Mouse (Mus musculus): ENCODE data around the gene Ermap. TPM values are rescaled to one million over a fixed set of nuclear protein-coding genes. Genes with fewer than 3 reads are reported as not detected.

Ermap gene
- 1.3 and 3.4 TPM in 2 replicates for polyA plus RNA-seq (2015; fragmentation: Nextera tagmentation; extraction: Ambion mirVana)

DNA sequence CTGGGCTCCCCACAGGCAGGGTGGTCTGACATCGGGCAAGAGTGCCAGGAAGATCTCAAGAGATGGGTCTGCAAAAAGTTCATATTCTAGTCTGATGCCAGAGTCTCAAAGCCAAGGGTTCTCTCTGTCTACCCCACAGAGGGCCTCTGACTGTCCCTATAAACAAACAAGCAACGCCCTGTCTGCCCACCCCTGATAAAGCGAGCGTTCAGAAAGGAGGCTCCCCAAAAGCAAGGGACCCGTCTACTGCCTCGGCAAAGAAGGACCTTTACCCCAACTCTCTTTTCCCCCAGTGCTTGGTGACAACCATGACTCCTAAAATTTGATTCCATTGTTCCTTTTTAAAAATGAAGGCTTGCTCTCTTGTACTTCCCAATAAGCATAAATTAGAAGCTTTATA is at the start of gene Ermap:
Gene Ermap, minus strand, starts transcription at position 148 of the 400 bp plus-strand sequence.
- H3K9ac ChIP-seq = no peak within 1 kb of the TSS
- no peak within 1 kb of the TSS for H3K27ac ChIP-seq
- H3K36me3 ChIP-seq = no peaks in the 10 kb centered on the region
- no peak within 1 kb of the TSS for H3K4me2 ChIP-seq
- H3K4me1 ChIP-seq = no peaks in the 10 kb centered on the region
- H3K27me3 ChIP-seq = no peaks in the 10 kb centered on the region
- no peak within 1 kb of the TSS for H3K4me3 ChIP-seq
- no peaks in the 10 kb centered on the region for H3K9me3 ChIP-seq
- no peak for ATAC-seq (ENCODE audit: insufficient number of reproducible peaks, low FRiP score, low TSS enrichment, low read depth)
- WGBS = 76% methylated on average over 6 of the region's 6 CpGs

DNA sequence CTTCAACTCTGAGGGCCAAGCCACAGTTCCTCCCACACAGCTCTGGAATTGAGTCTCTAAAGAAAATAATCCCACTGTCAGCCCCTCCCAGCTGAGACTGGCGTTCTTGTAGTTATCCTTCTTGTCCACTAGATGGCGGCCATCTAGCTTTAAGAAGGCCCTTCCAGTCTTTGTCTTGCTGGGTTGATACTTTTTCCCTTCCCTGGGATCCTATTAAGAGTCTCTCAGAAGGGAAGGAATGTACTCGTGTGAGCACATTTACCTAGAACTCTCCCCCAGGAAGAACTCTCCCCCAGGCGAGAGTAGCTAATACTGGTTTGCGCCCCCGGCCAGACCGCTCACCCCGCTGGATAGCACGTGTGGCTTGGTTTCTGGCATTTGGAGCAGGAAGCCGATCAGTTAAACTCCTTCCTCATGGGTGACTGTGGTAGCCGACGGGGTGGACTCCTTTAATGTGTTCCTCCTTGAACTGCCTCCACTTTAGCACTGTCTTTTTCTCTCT is 49.4 kb upstream of the Ermap start:
- 0 out of 2 replicates have a peak, but pooled peaks have one; percentile 42 for ATAC-seq (ENCODE audit: insufficient number of reproducible peaks, low FRiP score, low TSS enrichment, low read depth)
- H3K27ac ChIP-seq = 0 out of 2 replicates have a peak overlapping the region, but pooled peaks have one; percentile 48
- no peak overlapping the region for H3K9ac ChIP-seq
- 35% methylated on average over 12 of the region's 12 CpGs for WGBS
- no peak overlapping the region for H3K4me3 ChIP-seq
- no peaks in the 10 kb centered on the region for H3K27me3 ChIP-seq
- H3K4me1 ChIP-seq = peaks cover 14% of the 10 kb centered on the region; the same call in 1 of the 2 replicates
- peaks cover 72% of the 10 kb centered on the region for H3K36me3 ChIP-seq
- H3K4me2 ChIP-seq = no peak overlapping the region
- no peaks in the 10 kb centered on the region for H3K9me3 ChIP-seq

DNA sequence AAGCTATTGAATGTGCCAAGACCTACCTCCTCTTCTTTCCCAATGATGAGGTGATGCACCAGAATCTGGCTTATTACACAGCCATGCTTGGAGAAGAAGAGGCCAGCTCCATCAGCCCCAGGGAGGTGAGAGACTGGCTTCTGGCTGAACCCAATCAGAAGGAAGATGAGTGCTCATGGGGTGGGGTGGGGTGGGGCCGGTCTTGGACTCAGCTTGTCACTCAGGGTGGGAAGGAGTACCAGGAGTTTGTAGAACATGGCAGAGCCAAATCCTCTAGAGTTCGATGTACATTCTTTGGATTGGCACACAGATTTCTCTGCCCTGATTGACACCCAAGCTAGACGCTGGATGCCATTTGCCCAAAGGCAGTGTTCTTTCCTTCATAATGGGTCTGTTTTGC is 48.9 kb upstream of the Ermap start:
- Histone ChIP-seq H3K27me3 (no peaks in the 10 kb centered on the region), H3K9ac (no peak overlapping the region), H3K9me3 (no peaks in the 10 kb centered on the region), H3K4me3 (no peak overlapping the region), H3K36me3 (peaks cover 69% of the 10 kb centered on the region), H3K27ac (no peak overlapping the region), H3K4me2 (no peak overlapping the region), H3K4me1 (peaks cover 17% of the 10 kb centered on the region; the same call in 1 of the 2 replicates)
- 72% methylated on average over 3 of the region's 3 CpGs for WGBS
- ATAC-seq (ENCODE audit: insufficient number of reproducible peaks, low FRiP score, low TSS enrichment, low read depth) = no peak

DNA sequence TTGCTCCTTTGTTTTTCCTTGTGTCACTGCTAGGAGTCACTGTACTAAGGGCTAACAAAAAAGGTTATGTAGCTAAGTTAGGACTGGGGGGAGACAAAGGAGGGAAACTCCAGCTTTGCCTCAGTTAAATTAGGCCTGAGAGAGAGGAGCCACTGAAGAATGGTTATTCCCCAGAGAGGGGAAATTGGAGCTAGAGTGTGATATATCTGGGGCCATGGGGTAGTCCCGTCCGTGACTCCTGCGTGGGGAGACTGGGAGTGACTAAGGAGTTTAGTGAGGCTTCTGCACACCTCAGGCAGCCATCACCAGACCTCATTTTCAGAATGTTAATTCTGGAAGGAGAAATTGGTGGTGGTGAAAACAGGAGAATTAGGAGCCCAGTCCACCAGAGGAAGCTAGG is 44.5 kb upstream of the Ermap start:
- Histone ChIP-seq H3K4me2 (peak overlapping the region; percentile 70), H3K9me3 (no peaks in the 10 kb centered on the region), H3K4me1 (peaks cover 21% of the 10 kb centered on the region), H3K27me3 (no peaks in the 10 kb centered on the region), H3K27ac (peak overlapping the region; percentile 87), H3K36me3 (peaks cover 31% of the 10 kb centered on the region), H3K9ac (peak overlapping the region; percentile 28; the same call in 1 of the 2 replicates), H3K4me3 (peak overlapping the region; percentile 94)
- ATAC-seq (ENCODE audit: insufficient number of reproducible peaks, low FRiP score, low TSS enrichment, low read depth) = no peak
- WGBS = 71% methylated on average over 3 of the region's 3 CpGs

DNA sequence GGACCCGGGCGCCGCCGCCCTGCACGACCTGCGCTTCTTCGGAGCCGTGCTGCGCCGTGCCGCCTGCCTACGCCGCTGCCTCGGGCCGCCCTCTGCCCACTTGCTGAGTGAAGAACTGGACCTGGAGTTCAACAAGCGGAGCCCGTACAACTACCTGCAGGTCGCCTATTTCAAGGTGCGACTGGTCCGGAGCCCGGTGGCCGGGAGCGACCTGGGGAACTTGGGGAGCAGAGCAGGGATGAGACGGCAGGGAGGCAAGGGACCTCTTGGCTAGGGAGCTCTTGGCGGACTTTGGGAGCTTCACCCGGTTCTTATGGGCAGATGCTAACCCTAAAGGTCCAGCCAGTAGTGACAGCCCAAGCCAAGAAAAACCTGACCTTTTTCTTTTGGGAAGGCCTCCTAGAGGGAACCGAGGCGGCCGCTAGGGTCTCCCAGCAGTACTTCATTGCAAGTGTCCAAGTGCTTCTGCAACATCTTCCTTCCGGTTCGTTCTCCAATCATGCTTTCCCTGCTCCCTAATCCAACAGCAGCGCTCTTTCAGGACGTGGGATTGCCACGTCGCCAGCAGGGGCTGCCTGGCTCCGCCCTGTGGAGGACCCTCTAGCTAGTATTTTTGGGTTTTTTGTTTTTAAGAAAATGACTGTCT is 43.6 kb upstream of the Ermap start:
- Histone ChIP-seq H3K4me1 (peaks cover 16% of the 10 kb centered on the region), H3K36me3 (peaks cover 26% of the 10 kb centered on the region), H3K9me3 (no peaks in the 10 kb centered on the region), H3K4me3 (peak overlapping the region; percentile 94), H3K4me2 (peak overlapping the region; percentile 70), H3K27ac (peak overlapping the region; percentile 87), H3K27me3 (no peaks in the 10 kb centered on the region), H3K9ac (peak overlapping the region; percentile 74)
- under 1% methylated on average over 36 of the region's 36 CpGs for WGBS
- peak; percentile 21; the same call in 1 of the 2 replicates for ATAC-seq (ENCODE audit: insufficient number of reproducible peaks, low FRiP score, low TSS enrichment, low read depth)

DNA sequence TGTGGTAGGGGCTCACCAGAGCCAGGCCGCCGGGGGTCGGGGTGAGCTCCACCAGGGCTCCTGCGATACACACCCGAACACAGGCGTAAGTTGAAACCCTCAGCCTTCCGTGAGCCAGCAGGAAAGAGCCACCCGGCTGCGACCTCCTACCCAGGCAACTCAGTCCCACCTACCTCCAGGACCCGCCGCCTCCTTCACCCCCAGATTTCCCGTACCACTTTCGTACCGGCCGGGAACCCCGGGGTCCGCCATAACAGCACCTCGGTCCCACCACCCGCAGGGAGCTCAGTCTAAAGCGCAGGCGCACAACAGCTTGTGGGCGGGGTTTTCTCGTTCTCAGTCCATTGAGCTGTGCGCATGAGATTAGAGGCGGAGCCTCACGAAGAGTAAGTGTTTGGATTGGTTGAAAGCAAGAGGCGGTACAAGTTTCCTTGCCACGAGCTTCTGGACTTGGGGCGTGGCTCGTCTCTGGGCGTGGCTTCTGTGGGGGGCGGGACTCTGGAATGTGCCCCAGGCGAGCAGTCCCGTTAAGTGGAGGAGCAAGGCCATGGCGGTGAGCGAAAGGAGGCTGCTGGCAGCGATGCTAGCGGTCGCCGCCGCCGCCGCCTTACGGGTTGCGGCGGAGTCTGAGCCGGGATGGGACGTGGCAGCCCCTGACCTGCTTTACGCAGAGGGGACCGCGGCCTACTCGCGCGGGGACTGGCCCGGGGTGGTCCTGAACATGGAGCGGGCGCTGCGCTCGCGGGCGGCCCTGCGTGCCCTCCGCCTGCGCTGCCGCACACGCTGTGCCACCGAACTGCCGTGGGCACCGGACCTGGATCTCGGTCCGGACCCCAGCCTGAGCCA is 42.8 kb upstream of the Ermap start, which contains the start of the genes AU022252 and P3h1:
Gene AU022252, minus strand, starts transcription at position 303 of the 846 bp plus-strand sequence.
Gene P3h1, plus strand, starts transcription at position 506 of the 846 bp plus-strand sequence.
- ATAC-seq (ENCODE audit: insufficient number of reproducible peaks, low FRiP score, low TSS enrichment, low read depth) = peak; percentile 97
- WGBS = under 1% methylated on average over 71 of the region's 71 CpGs
- peak within 1 kb of the TSS; percentile 87 for H3K27ac ChIP-seq
- peak within 1 kb of the TSS; percentile 74 for H3K9ac ChIP-seq
- H3K4me2 ChIP-seq = peak within 1 kb of the TSS; percentile 70
- no peaks in the 10 kb centered on the region for H3K9me3 ChIP-seq
- no peaks in the 10 kb centered on the region for H3K27me3 ChIP-seq
- peaks cover 16% of the 10 kb centered on the region for H3K4me1 ChIP-seq
- peaks cover 26% of the 10 kb centered on the region for H3K36me3 ChIP-seq
- peak within 1 kb of the TSS; percentile 94 for H3K4me3 ChIP-seq

DNA sequence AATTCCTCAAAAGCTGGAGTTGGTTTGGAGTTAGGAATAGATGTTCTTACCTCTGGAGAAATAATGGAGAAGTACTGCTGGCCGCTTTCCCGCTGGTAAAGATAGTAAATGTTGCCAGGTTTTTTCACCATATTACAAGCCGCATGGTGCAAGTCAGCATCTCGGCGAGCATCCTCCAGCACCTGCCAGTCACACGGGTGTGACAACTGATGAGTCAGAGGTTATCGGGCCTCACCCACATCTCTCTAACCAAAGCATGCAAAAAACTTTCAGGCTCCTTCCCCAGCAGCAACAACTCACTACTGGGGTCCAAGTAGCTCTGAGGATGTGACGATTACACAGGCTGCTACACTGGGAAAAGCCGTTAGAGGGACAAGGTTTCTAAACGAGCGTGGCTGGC is 36.9 kb upstream of the Ermap start:
- Histone ChIP-seq H3K27me3 (no peaks in the 10 kb centered on the region), H3K4me2 (no peak overlapping the region), H3K27ac (no peak overlapping the region), H3K9ac (no peak overlapping the region), H3K36me3 (peaks cover 55% of the 10 kb centered on the region), H3K4me1 (peaks cover 5% of the 10 kb centered on the region), H3K4me3 (no peak overlapping the region), H3K9me3 (no peaks in the 10 kb centered on the region)
- no peak for ATAC-seq (ENCODE audit: insufficient number of reproducible peaks, low FRiP score, low TSS enrichment, low read depth)
- 87% methylated on average over 11 of the region's 11 CpGs for WGBS

DNA sequence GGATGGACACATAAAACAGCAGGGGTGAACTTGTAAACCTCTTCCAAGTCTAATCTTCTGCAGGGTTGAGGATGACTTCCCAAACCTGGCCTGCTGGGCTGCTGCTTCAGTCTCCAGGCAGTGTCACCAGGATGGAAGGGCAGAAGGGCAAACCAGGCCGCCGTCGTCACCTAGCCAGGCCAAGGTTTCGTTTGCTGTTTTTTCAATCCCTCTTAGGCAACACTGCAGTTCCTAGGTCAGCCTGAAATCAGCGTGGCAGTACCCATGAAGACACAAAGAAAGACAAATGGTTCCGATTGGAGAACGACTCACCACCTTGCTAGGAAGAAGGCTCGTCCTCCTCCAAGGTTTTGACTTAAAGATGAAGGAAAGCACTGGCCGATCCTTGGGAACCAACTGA is 35.9 kb upstream of the Ermap start:
- Histone ChIP-seq H3K9ac (no peak overlapping the region), H3K9me3 (no peaks in the 10 kb centered on the region), H3K27ac (no peak overlapping the region), H3K4me3 (no peak overlapping the region), H3K4me2 (no peak overlapping the region), H3K36me3 (peaks cover 55% of the 10 kb centered on the region), H3K4me1 (no peaks in the 10 kb centered on the region), H3K27me3 (no peaks in the 10 kb centered on the region)
- ATAC-seq (ENCODE audit: insufficient number of reproducible peaks, low FRiP score, low TSS enrichment, low read depth) = no peak
- WGBS = 87% methylated on average over 9 of the region's 9 CpGs

DNA sequence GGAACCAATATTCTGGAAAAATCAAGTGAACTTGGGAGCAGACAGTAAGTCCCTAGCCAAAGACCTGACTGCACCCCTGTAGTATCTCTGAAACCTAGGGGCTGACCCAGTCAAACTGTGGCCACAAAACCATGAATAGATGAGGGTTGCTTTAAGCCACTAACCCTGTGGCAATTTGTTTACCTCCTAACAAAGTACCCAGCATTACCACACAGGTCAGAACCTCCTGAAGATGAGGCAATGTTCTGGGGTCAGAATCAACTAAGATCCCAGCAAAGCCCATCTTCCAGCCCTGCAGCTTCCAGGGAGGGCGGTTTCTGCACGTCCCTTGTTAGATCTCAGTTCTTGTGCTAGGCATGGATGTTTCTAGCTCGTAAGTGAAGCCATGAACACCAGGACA is 34.7 kb upstream of the Ermap start:
- Histone ChIP-seq H3K4me3 (no peak overlapping the region), H3K9ac (no peak overlapping the region), H3K27ac (no peak overlapping the region), H3K27me3 (no peaks in the 10 kb centered on the region), H3K9me3 (no peaks in the 10 kb centered on the region), H3K36me3 (peaks cover 55% of the 10 kb centered on the region), H3K4me2 (no peak overlapping the region), H3K4me1 (no peaks in the 10 kb centered on the region)
- 98% methylated on average over 3 of the region's 3 CpGs for WGBS
- ATAC-seq (ENCODE audit: insufficient number of reproducible peaks, low FRiP score, low TSS enrichment, low read depth) = no peak

DNA sequence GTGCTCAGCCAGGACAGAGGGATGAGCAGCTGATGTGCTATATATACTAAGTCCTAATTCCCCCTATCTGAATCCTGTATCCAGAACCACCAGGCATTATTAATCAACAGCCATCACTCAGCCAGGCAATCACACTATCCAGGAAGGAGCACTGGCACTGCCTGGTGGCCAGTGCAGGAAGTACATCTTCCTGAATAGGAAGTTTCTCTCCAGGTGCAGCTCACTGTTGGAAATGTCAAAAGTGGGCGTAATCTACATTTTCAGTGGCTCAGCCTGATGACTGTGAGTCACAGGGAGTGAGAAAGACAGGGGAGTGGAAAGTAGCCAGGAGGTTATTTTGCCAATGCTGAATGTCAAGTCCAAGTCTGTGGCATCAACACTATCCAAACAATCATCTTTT is 33.9 kb upstream of the Ermap start:
- Histone ChIP-seq H3K9ac (no peak overlapping the region), H3K4me2 (no peak overlapping the region), H3K4me3 (no peak overlapping the region), H3K27me3 (no peaks in the 10 kb centered on the region), H3K4me1 (no peaks in the 10 kb centered on the region), H3K27ac (no peak overlapping the region), H3K9me3 (no peaks in the 10 kb centered on the region), H3K36me3 (peaks cover 55% of the 10 kb centered on the region)
- ATAC-seq (ENCODE audit: insufficient number of reproducible peaks, low FRiP score, low TSS enrichment, low read depth) = no peak
- 78% methylated on average over 1 of the region's 1 CpGs for WGBS

DNA sequence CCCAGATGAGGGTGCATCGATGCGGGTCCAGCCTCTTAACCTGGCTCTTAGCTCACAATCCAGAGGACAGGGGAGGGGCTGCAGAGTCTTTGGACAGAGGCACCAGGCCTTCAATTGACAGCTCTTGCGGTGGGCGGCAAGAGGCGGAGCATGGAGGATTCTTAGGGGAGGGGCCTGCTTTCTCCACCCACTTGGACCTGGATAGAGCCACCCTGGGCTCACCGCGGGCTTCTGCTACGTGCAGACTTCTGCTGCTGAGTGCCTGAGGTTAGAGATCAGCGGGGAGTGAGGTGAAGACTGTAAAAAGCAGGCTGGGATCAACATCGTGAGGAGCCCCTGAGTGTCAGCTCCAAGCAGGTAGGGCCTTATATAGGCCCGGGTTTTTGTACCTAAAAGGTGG is 28.4 kb upstream of the Ermap start, which contains the start of gene Tmem269:
Gene Tmem269, minus strand, starts transcription at position 49 of the 400 bp plus-strand sequence.
- Histone ChIP-seq H3K27ac (no peak within 1 kb of the TSS), H3K4me2 (no peak within 1 kb of the TSS), H3K9ac (no peak within 1 kb of the TSS), H3K9me3 (no peaks in the 10 kb centered on the region), H3K4me3 (no peak within 1 kb of the TSS), H3K27me3 (no peaks in the 10 kb centered on the region), H3K36me3 (peaks cover 6% of the 10 kb centered on the region; the same call in 1 of the 2 replicates), H3K4me1 (0 out of 2 replicates have a peak, but pooled peaks cover 3% of the 10 kb centered on the region)
- 16% methylated on average over 11 of the region's 11 CpGs for WGBS
- no peak for ATAC-seq (ENCODE audit: insufficient number of reproducible peaks, low FRiP score, low TSS enrichment, low read depth)

Data from limb, embryonic 15.5 days (tissue).